Mouse (Mus musculus) thymus, adult 2 months (tissue): ENCODE results near the gene Gse1.

Experiments used
- CTCF ChIP-seq: fragments of 200-500 bp; IDR thresholded peaks from 2 replicates; pipeline ENCODE4 v1.5.1; 2012; ENCODE audit warnings: mild to moderate bottlenecking, control low read depth, low read length, moderate library complexity, borderline replicate concordance; ENCODE audit not compliant: control insufficient read depth, poor library complexity, insufficient read depth; ENCODE audit errors: extremely low read depth
- POLR2A ChIP-seq: fragments of 200-500 bp; IDR thresholded peaks from 2 replicates; pipeline ENCODE4 v1.6.1; 2012; ENCODE audit warnings: mild to moderate bottlenecking, low read length, control low read depth, moderate library complexity; ENCODE audit not compliant: control insufficient read depth, poor library complexity, insufficient read depth; ENCODE audit errors: extremely low read depth

GRCm38 (mm10) chr8:120581329-120581728, 353.1 kb downstream of the Gse1 start:
- TF ChIP-seq POLR2A = no peak
- no peak for TF ChIP-seq CTCF
